Mouse (Mus musculus) G1E (cell line): ENCODE measurements around the gene Spock1.

Experiments
- CTCF ChIP-seq: IDR thresholded peaks from 2 replicates; pipeline ENCODE4 v1.5.1; 2012; ENCODE audit warnings: low read depth, low read length, inconsistent platforms, mixed read lengths
- GATA1 ChIP-seq: IDR thresholded peaks from 2 replicates; pipeline ENCODE4 v1.6.1; 2012; ENCODE audit warnings: borderline replicate concordance, low read length, inconsistent platforms, mixed read lengths
- GATA2 ChIP-seq: IDR thresholded peaks from 2 replicates; pipeline ENCODE4 v1.6.1; 2012; ENCODE audit warnings: low read depth, low read length, inconsistent platforms, borderline replicate concordance
- TAL1 ChIP-seq: conservative IDR thresholded peaks from 2 replicates; pipeline ENCODE4 v1.6.1; 2012; ENCODE audit warnings: low read depth, low read length, inconsistent platforms, mixed read lengths

- TF ChIP-seq CTCF (no peak), GATA1 (no peak), GATA2 (no peak), TAL1 (no peak)
These were observed 468.0 kb downstream of the Spock1 start for GRCm38 (mm10) chr13:57440111-57440510.
